Mouse (Mus musculus) liver, embryonic 14.5 days (tissue): ENCODE measurements at regions not wholly inside any gene's neighbourhood (a gene's known extent, or its start where the extent isn't known, plus 50 kb on each side); places are given as distances from the start of the nearest gene placed in this dataset.

Source experiments
- ATAC-seq: fragments of 200-750 bp; cut with Nextera tagmentation; 2 replicates; pipeline ENCODE4 v1.8.0; 2017; ENCODE audit warnings: moderate number of reproducible peaks, mild to moderate bottlenecking, moderate library complexity; ENCODE audit not compliant: insufficient read depth
- DNase-seq, 3 experiments: peaks; one replicate each; pipeline ENCODE4 v3.0.0-alpha.2; 2012 to 2013; ENCODE audit warnings: low read depth in 3 of 3, low spot score in 3 of 3
- H3K27ac ChIP-seq: fragments of 300-500 bp; sonication (generic); 2 replicates; pipeline ENCODE4 v1.5.1; 2014; ENCODE audit warnings: moderate library complexity, mild to moderate bottlenecking, control low read depth, inconsistent platforms
- H3K27me3 ChIP-seq: fragments of 300-500 bp; sonication (generic); 2 replicates; pipeline ENCODE4 v1.6.1; 2014; ENCODE audit warnings: mild to moderate bottlenecking, low read length, moderate library complexity; ENCODE audit not compliant: control insufficient read depth, insufficient read depth
- H3K36me3 ChIP-seq: fragments of 300-500 bp; sonication (generic); replicated peaks from 2 replicates; pipeline ENCODE4 v1.6.1; 2014; ENCODE audit warnings: low read depth; ENCODE audit not compliant: control insufficient read depth, insufficient read depth
- H3K4me1 ChIP-seq, 2 experiments: fragments of 200-500 bp in 1 of 2; fragments of 300-500 bp in 1 of 2; sonication (generic) in 1 of 2; replicated peaks; 2 replicates each; pipeline ENCODE4 v1.6.1; 2012 to 2014; ENCODE audit warnings: antibody characterized with exemption in 1 of 2, inconsistent platforms in 1 of 2, low read length in 1 of 2; ENCODE audit not compliant: control insufficient read depth in 2 of 2, insufficient read depth in 2 of 2
- H3K4me2 ChIP-seq: fragments of 300-500 bp; sonication (generic); 2 replicates; pipeline ENCODE4 v1.6.1; 2014; ENCODE audit warnings: low read depth, mild to moderate bottlenecking, control low read depth, moderate library complexity
- H3K4me3 ChIP-seq, 2 experiments: fragments of 200-500 bp in 1 of 2; fragments of 300-500 bp in 1 of 2; sonication (generic) in 1 of 2; 2 replicates each; pipeline ENCODE4 v1.5.1; 2012 to 2014; ENCODE audit warnings: low read depth in 2 of 2, low read length in 2 of 2, mild to moderate bottlenecking in 2 of 2, control low read depth in 1 of 2, inconsistent platforms in 1 of 2, moderate library complexity in 1 of 2; ENCODE audit not compliant: insufficient read depth in 1 of 2
- H3K9ac ChIP-seq: fragments of 300-500 bp; sonication (generic); replicated peaks from 2 replicates; pipeline ENCODE4 v1.6.1; 2014; ENCODE audit warnings: mild to moderate bottlenecking, control low read depth, moderate library complexity
- H3K9me3 ChIP-seq: fragments of 300-500 bp; sonication (generic); 2 replicates; pipeline ENCODE4 v1.6.1; 2016; ENCODE audit warnings: low read length, mixed read lengths; ENCODE audit not compliant: control insufficient read depth
- CTCF ChIP-seq: IDR thresholded peaks from 2 replicates; pipeline ENCODE4 v1.5.1; 2016; ENCODE audit warnings: antibody characterized with exemption, low read depth, control low read depth
- EP300 ChIP-seq: IDR thresholded peaks from 2 replicates; pipeline ENCODE4 v1.6.1; 2016; ENCODE audit warnings: antibody characterized with exemption, low read depth
- WGBS: fragments of 180-500 bp; shearing (Covaris S2); extraction: QIAGEN DNeasy Blood & Tissue Kit; methylation state at CpG from one replicate; pipeline ENCODE4 v1.1.7; 2014; ENCODE audit not compliant: insufficient replicate concordance; 5-methylcytosine and 5-hydroxymethylcytosine counted together

- peak; percentile 66 to 71 (median 70) for DNase-seq
- Histone ChIP-seq H3K9ac (peak overlapping the region; percentile 10; the same call in 1 of the 2 replicates), H3K4me3 (no peak overlapping the region), H3K4me2 (peak overlapping the region; percentile 42), H3K36me3 (no peaks in the 10 kb centered on the region), H3K27ac (peak overlapping the region; percentile 38), H3K9me3 (no peaks in the 10 kb centered on the region), H3K27me3 (no peaks in the 10 kb centered on the region), H3K4me1 (peaks cover 56 to 71% of the 10 kb centered on the region in 2 experiments)
- 3% methylated on average over 5 of the region's 5 CpGs for WGBS
- ATAC-seq = peak; percentile 34; the same call in 1 of the 2 replicates
- TF ChIP-seq CTCF (no peak), EP300 (peak; percentile 88)
Measured at GRCm38 (mm10) chr4:95156451-95157271, 104.6 kb upstream of the Jun start.

- Histone ChIP-seq H3K4me1 (peaks cover 65 to 77% of the 10 kb centered on the region in 2 experiments), H3K36me3 (no peaks in the 10 kb centered on the region), H3K9me3 (no peaks in the 10 kb centered on the region), H3K27me3 (no peaks in the 10 kb centered on the region), H3K27ac (peak overlapping the region; percentile 38; the same call in 1 of the 2 replicates), H3K4me2 (0 out of 2 replicates have a peak overlapping the region, but pooled peaks have one; percentile 42), H3K9ac (peak overlapping the region; percentile 34; the same call in 1 of the 2 replicates), H3K4me3 (no peak overlapping the region)
- TF ChIP-seq EP300 (no peak), CTCF (no peak)
- DNase-seq (no peak), ATAC-seq (no peak)
- WGBS = 61% methylated on average over 7 of the region's 7 CpGs
Measured at GRCm38 (mm10) chr4:95157653-95158430, 105.8 kb upstream of the Jun start.

- Histone ChIP-seq H3K4me2 (no peak overlapping the region), H3K27ac (no peak overlapping the region), H3K9ac (no peak overlapping the region), H3K36me3 (no peaks in the 10 kb centered on the region), H3K27me3 (no peaks in the 10 kb centered on the region), H3K9me3 (no peaks in the 10 kb centered on the region), H3K4me1 (peaks cover 62 to 71% of the 10 kb centered on the region in 2 experiments), H3K4me3 (no peak overlapping the region)
- TF ChIP-seq CTCF (no peak), EP300 (no peak)
- no peak for DNase-seq
- no peak for ATAC-seq
- WGBS = 77% methylated on average over 6 of the region's 6 CpGs
Measured at GRCm38 (mm10) chr4:95158632-95159424, 106.8 kb upstream of the Jun start.

- TF ChIP-seq EP300 = no peak
- TF ChIP-seq CTCF = no peak
- Histone ChIP-seq H3K4me2 (no peak overlapping the region), H3K27me3 (no peaks in the 10 kb centered on the region), H3K9ac (no peak overlapping the region), H3K4me1 (peaks cover 52 to 61% of the 10 kb centered on the region in 2 experiments), H3K9me3 (no peaks in the 10 kb centered on the region), H3K36me3 (no peaks in the 10 kb centered on the region), H3K27ac (peak overlapping the region; percentile 79; the same call in 1 of the 2 replicates), H3K4me3 (no peak overlapping the region)
- 73% methylated on average over 4 of the region's 4 CpGs for WGBS
- DNase-seq = no peak
- ATAC-seq = no peak
Measured at GRCm38 (mm10) chr4:95159821-95160220, 107.8 kb upstream of the Jun start.
